Mouse (Mus musculus) cerebellum, adult 11 months (tissue): ENCODE data around the gene Rell1.

Experiments used
- DNase-seq: peaks from one replicate; pipeline ENCODE4 v3.0.0; 2022

The Rell1 gene

DNA sequence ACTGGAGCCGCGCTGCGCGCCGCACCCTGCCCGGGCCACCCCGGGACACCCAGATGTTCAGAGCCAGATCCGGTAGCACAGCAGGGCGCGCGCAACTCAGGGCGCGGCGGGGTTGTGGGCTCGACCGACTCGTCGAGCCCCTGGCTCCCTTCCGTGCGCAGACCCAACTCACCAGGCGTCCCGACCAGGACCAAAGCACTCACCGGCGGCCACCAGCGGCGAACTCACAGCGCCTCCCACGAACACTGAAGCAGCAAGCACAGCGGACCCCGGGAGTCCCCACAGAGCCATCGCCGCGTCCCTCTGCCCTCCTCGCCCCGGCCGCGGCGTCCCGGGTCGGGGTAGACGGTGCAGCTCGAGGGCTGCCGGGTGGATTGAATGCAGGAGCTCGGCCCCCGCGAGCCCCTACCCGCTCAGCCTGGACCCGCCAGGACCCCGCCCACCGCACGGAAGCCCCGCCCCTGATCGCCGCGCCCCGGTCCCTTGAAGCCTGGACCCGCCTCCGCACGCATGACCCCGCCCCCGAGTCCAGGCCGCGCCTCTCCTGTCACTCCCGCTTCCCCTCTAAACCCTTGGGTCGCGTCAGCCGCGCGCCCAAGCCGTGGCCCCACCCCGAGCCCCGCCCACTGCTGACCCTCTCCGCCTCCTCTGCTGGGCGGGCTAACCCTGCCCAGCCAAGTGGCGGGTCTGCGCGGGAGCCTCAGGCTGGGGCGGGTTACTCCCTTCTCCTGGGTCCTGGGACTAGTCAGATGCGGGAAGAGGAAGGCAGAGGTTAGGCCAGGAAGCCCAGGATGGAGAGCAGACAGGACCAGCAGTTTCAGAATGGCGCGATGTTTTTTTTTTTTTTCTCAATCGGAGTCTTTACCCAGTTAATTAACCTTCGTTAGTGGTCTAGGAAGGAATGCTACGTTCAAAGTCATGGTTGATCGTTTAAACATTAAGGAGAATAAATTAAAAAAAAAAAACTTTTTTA, at the start of gene Rell1:
TSS of gene Rell1 (minus strand) at position 455 of the 973 bp plus-strand sequence.
- DNase-seq = peak; percentile 98

DNA sequence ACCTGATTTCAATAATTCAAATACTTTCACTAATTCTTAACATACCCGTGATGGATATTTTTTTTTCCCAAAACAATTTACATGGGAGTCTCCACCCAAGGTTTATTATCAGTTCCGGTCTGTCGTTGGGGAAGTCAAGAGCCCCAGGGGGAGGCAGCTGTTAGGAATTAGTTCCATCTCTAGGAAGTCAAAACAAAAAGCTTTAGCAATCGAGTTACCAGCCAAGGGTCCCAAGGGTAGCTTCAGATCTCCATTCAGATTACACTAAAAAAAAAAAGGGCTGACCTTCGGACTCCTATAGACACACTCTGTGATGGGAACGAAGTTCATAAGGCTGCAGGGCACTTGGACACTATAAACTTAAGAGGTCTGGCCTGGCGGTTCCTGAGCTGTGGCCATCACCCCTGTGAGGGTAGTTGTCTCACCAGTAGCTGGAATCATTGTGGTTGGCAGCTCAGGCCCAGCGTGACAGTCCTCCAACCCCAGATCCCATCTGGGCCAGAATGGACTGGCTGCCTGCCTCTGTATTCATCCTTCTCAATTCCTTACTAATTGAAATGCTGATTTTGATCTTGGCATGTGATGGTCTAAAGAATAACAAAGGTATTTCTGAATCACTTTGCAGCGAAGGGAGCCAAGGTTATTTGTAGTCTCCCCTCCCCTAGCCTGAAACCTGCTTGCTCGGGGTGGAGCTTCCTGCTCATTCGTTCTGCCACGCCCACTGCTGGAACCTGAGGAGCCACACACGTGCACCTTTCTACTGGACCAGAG, 44.1 kb upstream of the Rell1 start:
- no peak for DNase-seq

DNA sequence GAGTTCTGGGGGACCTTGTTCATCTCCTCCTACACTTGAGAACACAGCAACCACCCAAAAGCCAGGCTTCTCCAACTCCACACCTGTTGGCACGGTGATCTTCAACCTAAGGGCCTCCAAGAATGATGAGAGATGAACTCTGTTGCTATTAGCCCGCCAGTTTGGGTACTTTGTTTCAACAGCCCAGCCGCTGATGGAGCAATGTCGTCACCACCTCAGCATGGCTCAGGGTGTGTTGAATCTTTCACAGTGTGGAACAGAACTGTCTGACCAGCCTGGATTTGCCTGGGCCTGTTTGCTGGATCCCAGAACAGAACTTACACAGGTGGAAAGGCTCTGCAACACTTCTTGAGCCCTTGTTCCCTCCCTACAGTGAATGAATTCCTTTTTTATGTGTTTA, 37.9 kb upstream of the Rell1 start:
- no peak for DNase-seq

DNA sequence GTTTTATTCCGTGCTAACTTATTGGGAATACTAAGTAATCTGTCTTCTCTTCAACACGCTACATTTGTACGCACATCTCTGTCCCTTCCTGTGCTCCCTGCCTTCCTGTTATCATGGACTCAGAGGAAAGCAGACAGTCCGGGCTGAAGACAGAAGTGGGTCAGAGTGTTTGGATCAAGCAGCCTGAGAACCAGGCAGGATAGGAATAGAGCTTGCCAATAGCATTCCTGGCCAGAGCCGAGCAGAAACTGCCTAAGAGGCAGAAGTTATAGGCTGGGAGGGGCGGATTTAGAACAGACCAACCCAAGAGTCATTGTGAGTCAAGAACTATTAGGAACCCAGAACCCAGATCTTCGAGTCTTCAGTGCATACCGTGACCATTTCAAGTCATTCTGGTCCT, 34.6 kb upstream of the Rell1 start:
- no peak for DNase-seq

DNA sequence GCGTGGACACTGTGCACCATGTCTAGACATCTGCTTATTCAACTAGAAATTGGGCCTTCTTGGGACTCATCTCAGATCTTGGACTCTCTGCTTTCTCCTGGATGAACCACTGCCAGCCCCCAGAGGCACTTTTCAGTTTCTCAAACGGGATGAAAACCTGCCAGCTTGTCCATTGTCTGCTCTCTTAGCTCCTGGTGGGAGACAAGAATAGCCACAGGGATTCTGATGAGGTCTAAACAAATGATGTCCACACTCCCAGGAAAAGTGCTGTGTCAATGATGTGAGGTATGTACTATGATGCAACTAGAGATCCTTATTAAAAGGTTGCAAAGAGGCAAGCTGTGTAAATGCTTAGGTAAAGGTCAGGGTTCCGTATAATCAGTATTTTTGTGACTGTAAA, 25.2 kb upstream of the Rell1 start:
- no peak for DNase-seq

DNA sequence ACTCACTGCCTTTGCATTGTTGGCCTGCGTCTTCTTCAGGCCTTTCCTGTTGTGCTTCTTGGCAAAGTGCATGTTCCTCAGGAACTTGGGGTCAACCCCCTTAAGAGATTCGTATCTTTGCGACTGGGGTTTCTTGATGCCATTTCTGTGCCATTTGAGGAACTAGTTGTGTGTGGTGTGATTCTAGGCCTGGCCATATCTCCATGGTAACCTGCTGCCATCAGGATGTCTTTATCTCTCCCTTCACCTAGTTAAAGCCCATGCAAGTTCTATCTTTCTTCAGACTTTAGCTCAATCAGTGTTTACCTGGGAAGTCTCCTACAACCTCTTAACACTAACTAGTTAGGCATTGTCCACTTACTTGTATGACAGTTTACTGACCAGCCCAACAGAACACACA, 22.0 kb upstream of the Rell1 start:
- no peak for DNase-seq

DNA sequence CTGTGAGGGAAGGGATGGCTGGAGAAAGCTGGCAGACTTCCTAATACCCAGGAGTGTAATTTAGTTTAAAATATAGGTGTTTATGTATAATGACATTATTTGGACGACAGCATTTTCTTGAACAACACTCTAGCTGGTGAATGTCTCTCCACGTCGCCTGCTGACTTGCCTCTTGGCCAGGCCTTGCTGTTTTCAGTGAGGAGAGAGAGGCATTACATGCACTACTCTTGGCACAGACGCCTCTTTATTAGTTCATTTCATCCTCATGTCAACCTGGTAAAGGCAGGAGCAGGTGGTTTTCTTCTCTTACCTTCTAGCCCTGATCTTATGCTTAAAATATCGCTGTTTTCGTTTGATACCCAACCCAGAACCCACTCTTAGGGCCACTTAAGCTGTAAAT, 17.6 kb upstream of the Rell1 start:
- DNase-seq = no peak

DNA sequence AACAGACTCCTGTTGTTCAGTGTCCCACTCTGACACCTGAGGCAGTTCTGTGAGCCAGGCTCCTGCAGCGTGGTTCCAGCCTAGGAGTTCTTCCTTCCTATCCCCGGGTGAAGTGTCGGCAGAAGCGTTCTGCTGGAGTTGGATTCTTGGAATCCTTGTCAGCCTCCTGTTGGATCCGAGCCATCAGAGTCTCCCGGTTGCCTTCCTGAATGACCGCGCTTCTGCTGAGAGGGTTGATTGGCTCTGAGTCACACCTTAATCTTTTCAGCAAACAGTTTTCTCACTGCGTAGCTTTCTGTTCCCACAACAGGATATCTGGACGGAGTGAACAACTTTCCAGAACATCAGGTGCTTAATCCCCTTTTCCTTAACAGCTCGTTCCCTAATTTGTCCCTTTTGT, 13.6 kb upstream of the Rell1 start:
- DNase-seq = peak; percentile 27

DNA sequence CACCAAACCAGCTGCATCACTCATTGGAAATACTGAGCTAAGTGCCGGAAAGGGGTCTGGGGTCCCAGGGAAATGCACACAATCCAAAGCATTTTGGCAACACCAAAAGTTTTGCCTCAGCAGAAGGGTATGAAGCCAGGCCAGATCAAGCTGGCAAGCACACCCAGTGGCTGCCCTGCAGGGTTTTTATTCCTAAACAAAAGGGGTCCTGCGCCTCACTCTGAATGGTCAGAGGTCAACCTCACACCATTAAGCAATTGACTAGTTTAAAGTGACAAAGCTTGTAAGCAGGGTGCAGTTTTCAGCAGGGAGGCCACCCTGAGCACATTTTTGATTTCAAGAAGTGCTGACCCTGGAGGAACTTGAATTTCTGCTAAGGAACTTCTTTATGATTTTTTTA, 2.3 kb upstream of the Rell1 start:
- no peak for DNase-seq

DNA sequence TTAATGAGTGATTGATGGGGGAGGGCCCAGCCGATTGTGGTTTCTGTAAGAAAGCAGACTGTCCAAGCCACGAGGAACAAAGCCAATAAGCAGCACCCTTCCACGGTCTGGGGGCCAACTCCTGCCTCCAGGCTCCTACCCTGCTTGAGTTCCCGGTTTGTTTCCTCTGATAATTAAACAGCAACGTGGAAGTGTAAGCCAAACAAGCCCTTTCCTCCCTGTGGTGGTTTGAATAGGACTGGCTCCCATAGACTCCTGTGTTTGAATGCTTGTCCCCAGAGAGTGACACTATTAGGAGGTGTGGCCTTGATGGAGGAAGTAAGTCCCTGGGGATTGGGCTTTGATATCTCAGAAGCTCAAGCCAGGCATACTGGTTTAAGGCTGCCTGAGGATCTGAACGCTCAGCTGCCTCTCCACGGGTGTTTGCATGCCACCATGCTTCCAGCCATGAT, 1.6 kb upstream of the Rell1 start:
- no peak for DNase-seq

DNA sequence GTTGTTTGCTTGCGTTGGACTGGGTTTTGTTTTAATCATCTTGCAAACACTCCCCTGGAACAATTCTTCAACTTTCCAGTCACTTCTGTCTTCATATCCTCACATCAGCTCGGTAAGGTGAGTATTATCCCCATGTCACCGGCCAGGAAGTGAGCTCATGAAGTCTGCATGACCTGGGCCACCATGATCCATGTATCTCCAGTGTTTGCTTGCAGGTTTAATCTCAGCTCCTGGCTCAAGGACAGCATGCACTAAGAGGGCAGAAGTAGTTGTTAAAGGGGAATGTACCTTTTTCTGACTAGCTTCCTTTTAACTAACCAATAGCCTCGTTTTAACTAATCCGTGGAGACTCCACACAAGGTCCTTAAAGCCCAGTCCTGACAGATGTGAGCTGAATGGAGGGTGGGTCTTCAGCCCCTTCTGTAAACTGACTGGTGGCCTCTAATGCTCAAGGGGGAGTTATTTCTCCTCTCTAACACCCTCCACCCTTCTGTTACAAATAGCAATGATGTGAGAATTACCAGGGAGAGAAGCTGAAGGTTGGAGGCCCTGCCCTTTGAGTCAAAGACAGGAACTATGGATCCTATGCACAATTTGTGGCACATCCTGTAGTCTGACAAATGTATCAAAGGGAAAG, 897 bp upstream of the Rell1 start:
- DNase-seq = no peak

DNA sequence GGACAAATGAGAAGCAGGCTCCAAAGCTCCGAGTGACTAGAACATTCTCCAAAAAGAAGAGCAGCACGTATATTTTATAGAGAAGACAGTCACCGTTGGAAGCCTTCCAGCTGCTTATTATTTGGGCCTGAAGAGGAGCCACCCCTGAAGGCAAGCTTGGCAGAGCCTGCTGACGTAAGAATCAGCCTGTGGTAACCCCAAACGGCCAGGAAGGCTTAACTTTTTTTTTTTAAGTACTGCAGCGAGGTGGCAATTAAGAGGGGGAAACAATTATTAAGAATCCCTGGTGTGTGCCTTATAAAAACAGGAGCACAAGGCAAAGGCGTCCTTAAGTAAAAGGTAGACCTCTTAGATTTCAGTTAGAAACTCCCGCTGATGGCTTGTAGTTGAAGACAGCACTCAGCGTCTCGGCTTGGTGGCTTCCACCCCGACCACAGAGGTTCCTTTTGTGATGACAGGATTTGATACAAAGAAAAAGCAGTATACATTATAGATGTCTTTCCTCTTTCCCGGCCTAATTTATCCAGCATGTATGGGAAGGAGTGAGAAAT, 1.0 kb downstream of the Rell1 start:
- no peak for DNase-seq

DNA sequence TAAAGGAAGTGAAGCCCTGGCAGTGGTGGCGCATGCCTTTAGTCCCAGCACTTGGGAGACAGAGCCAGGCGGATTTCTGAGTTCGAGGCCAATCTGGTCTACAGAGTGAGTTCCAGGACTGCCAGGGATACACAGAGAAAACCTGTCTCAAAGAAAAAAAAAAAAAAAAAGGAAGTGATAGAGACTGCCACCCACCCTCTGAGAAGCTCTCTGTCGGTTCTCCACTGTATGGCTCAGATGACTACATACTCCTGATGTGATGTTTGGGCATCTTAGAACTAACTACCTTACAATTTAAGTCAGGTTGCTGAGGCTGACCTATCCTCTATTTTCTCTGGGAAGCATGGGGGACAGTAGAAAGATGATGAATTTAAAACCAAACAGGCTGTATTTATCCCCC, 2.3 kb downstream of the Rell1 start:
- no peak for DNase-seq

DNA sequence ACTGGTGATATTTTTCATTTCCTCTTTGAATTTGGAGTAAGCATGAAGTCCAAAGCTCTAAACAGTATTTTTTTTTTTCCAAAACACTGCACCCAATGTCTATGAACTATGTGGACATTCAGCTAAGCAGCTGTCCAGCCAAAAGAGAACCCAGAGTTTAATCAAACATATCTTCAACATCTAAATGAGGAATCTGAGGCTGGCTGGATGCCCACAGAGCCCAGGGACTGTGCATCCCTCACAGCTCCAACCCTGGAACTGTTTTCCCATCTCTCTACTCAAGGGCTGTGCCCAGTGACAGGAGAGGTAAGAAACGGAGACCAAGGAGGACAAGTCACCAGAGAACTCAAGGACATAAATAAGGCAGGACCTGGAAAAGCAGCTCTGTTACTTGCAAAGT, 2.8 kb downstream of the Rell1 start:
- no peak for DNase-seq

DNA sequence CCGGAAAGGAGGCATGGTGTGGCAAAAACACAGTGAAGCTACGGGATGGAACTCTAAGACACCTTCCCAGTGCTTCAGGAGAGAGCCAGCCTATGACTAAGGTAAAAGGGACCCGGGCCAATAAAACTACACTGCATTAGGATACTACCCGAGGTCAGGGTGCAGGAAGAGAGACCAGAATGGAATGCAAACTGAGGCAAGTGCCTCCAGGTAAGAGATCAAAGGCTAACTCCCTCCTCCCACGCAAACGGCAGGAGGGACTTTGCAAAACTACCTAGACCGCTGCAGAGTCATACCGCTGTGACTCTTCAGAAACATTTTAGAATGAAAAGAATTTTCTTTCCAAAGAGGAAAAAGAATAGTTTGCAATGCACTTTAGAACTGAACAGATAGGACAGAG, 4.1 kb downstream of the Rell1 start:
- DNase-seq = no peak

DNA sequence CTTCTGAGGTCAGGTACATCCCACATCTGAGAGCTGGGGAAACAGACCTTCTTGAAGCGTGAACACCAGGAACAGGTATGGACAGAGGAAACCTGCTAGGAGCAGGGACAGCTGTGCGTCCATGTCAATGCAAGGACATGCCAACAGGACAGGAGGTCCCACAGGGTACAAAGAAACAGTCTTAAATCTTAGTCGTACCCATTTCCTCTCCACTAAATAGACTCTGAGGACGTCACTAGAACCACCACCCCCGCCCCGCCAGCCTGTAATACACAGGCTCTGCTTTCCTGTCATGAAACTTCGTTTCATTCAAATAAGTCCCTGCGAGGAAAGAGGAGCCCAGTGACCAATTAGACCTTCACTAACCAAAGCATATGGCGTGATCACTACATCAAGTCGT, 7.0 kb downstream of the Rell1 start:
- DNase-seq = no peak

DNA sequence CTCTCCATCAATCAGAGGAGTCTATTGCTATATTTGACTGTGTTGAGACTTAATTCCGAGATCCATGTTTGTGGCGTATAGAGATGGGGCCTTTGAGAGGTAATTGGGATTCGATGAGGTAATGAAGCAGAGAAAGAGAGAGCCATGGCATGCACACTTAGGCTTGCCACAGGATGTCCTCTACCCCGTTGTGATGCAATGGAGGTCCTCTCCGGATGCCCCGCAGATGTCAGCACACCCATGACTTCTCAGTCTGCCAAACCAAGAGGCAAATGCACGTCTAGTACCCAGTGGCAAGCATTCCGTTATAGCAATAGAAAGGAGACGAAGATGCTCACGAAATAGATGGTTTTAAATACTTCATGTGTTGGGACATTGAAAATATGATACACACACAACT, 8.1 kb downstream of the Rell1 start:
- no peak for DNase-seq

DNA sequence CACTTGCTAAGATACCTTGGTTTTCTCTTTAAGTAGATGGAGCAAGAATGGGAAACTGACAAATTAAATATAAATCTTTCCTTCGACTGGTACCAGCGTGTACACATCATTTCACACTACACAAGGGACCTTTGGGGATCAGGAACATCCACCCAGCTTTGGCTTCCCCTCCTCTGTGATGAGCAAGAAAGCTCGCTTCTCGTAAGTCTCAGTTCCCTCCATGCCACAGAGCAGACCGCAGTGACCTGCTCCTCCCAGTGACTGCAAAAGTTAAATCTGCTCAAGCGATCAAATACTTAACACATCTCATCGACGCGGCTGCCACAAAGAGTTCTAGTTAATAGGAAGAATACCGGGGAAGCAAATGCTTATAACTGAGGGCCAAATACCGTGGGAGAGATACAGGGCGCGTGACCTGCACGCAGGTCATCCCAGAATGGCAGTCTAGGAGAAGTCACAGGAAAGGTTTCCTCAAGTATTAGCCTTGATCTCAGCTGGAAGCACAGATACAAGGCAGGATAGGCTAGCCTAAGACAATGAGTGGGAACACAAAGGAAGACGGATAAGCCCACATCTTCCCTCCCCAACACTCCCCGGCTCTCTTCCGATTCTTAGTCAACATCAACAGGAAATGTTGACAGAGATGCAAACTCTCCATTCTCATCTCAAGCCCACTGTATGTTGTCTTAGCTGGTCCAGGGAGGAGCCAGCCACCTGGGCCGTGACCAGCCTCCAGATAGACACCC, 9.6 kb downstream of the Rell1 start:
- no peak for DNase-seq

DNA sequence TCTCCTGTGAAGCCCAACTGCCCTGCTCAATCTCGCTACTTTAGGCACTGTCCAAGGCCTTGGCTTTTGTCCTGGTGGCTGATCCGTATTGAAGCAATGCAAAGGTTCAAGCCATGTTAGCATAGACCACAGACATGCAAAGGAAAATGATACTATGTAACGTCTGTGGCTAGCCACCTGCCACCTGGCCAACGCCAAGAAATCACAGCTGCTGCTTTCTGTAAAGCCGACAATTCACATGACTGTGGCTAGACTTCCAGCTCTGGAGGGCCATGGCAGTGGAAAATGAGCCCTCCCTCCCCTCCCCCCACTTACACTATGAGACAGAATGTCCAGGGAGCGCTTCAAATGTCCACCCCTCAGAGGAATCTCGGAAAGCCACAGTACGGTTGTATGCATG, 11.1 kb downstream of the Rell1 start:
- peak; percentile 59 for DNase-seq

DNA sequence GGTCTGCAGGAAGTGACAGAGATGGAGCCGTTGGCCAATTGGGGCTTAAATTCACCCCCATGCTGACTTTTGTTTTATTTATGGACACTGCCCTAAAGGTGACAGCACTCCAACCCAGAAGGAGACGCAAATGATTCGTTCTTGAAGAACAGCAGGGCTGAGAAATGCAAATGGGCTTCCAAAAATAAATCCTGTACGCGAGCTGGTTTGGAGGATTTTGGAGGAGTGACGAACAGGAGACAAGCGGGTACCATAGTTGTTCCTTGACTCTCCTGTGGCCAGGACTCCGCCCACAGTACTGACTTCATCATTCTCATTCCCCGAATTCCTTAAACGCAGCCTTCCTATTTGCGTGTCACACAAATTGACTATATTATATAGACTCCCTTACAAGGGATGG, 12.3 kb downstream of the Rell1 start:
- no peak for DNase-seq

DNA sequence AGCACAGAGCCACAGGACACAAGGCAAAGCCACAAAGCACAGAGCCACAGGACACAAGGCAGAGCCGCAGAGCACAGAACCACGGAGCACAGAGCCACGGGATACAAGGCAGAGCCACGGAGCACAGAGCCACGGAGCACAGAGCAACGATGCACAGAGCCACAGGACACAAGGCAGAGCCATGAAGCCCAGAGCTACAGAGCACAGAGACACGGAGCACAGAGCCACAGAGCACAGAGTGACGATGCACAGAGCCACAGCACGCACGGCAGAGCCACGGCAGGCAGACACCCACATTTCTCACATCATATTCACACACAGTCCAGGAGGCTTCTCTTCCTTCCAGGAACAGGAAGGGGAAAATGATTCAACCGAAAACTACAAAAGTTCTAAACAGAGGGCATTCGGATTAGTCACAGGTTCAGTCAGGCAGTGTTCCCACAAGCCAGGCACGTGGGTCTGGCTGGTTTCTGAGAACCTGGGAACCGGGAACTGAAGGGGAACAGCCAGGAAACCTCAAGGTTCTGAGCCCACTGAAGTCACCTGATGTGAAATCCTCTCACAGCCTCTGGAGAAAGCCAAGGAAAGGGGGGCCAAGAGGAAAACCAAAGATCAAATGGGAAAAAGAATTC, 15.2 kb downstream of the Rell1 start:
- DNase-seq = no peak

DNA sequence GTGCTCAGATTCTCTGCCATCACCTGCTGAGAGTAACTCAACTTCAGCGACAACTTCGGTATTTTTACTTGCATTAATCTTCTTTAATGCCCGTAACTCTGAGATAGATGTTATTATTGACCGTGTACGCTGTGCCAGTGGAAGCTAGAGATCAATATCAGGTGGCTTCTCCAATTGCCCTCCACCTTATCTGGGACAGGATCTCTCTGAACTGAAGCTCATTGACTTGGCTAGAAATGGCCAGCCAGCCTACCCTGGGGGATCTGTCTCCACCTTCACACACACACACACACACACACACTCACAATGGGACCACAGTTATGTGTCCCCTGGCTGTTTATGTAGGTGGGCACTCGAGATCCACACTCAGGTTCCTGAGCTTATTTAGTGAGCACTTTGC, 16.7 kb downstream of the Rell1 start:
- DNase-seq = no peak
